Mouse (Mus musculus): ENCODE data around the gene Spats2l.

Gene Spats2l

GRCm38 (mm10) chr1:57774001-57774667 lies at the start of gene Spats2l:
Gene Spats2l (plus strand): TSS chr1:57774162.
- DNase-seq (ENCODE audit: low read depth in 2 of 2, low spot score in 2 of 2): no peak

GRCm38 (mm10) chr1:57725268-57725667 lies 48.7 kb upstream of the Spats2l start:
- DNase-seq (ENCODE audit: low read depth in 2 of 2, low spot score in 2 of 2): no peak

- DNase-seq (ENCODE audit: low read depth in 2 of 2, low spot score in 2 of 2): no peak
Measured at GRCm38 (mm10) chr1:57735877-57736276, 38.1 kb upstream of the Spats2l start.

- DNase-seq (ENCODE audit: low read depth in 2 of 2, low spot score in 2 of 2): no peak
Measured at GRCm38 (mm10) chr1:57741740-57742139, 32.2 kb upstream of the Spats2l start.

GRCm38 (mm10) chr1:57742266-57742665 lies 31.7 kb upstream of the Spats2l start:
- DNase-seq (ENCODE audit: low read depth in 2 of 2, low spot score in 2 of 2): no peak

- no peak for DNase-seq (ENCODE audit: low read depth in 2 of 2, low spot score in 2 of 2)
Measured at GRCm38 (mm10) chr1:57751781-57752180, 22.2 kb upstream of the Spats2l start.

- DNase-seq (ENCODE audit: low read depth in 2 of 2, low spot score in 2 of 2): no peak
Measured at GRCm38 (mm10) chr1:57766396-57766795, 7.6 kb upstream of the Spats2l start.

- no peak for DNase-seq (ENCODE audit: low read depth in 2 of 2, low spot score in 2 of 2)
Measured at GRCm38 (mm10) chr1:57773326-57773725, 636 bp upstream of the Spats2l start.

- DNase-seq (ENCODE audit: low read depth in 2 of 2, low spot score in 2 of 2): peak in 1 of 2 experiments; percentile 4
Measured at GRCm38 (mm10) chr1:57774668-57775495, 920 bp downstream of the Spats2l start.

- DNase-seq (ENCODE audit: low read depth in 2 of 2, low spot score in 2 of 2): no peak
Measured at GRCm38 (mm10) chr1:57775496-57775790, 1.5 kb downstream of the Spats2l start.

- no peak for DNase-seq (ENCODE audit: low read depth in 2 of 2, low spot score in 2 of 2)
Measured at GRCm38 (mm10) chr1:57776671-57777281, 2.8 kb downstream of the Spats2l start.

GRCm38 (mm10) chr1:57784300-57784699 lies 10.3 kb downstream of the Spats2l start:
- DNase-seq (ENCODE audit: low read depth in 2 of 2, low spot score in 2 of 2): no peak

- DNase-seq (ENCODE audit: low read depth in 2 of 2, low spot score in 2 of 2): no peak
Measured at GRCm38 (mm10) chr1:57789831-57790230, 15.9 kb downstream of the Spats2l start.

GRCm38 (mm10) chr1:57792212-57792611 lies 18.2 kb downstream of the Spats2l start:
- no peak for DNase-seq (ENCODE audit: low read depth in 2 of 2, low spot score in 2 of 2)

GRCm38 (mm10) chr1:57795838-57796237 lies 21.9 kb downstream of the Spats2l start:
- DNase-seq (ENCODE audit: low read depth in 2 of 2, low spot score in 2 of 2): no peak

- DNase-seq (ENCODE audit: low read depth in 2 of 2, low spot score in 2 of 2): no peak
Measured at GRCm38 (mm10) chr1:57799398-57799797, 25.4 kb downstream of the Spats2l start.

- DNase-seq (ENCODE audit: low read depth in 2 of 2, low spot score in 2 of 2): no peak
Measured at GRCm38 (mm10) chr1:57800846-57801245, 26.9 kb downstream of the Spats2l start.

GRCm38 (mm10) chr1:57806126-57806525 lies 32.2 kb downstream of the Spats2l start:
- no peak for DNase-seq (ENCODE audit: low read depth in 2 of 2, low spot score in 2 of 2)

- DNase-seq (ENCODE audit: low read depth in 2 of 2, low spot score in 2 of 2): no peak
Measured at GRCm38 (mm10) chr1:57807882-57808281, 33.9 kb downstream of the Spats2l start.

GRCm38 (mm10) chr1:57810221-57810620 lies 36.3 kb downstream of the Spats2l start:
- no peak for DNase-seq (ENCODE audit: low read depth in 2 of 2, low spot score in 2 of 2)

GRCm38 (mm10) chr1:57817103-57817502 lies 43.1 kb downstream of the Spats2l start:
- DNase-seq (ENCODE audit: low read depth in 2 of 2, low spot score in 2 of 2): no peak

GRCm38 (mm10) chr1:57820428-57820997 lies 46.6 kb downstream of the Spats2l start:
- no peak for DNase-seq (ENCODE audit: low read depth in 2 of 2, low spot score in 2 of 2)

Measured in CD8-positive naive resting alpha-beta T cell, adult 2 months (primary cell).